Mouse (Mus musculus) frontal cortex, adult 2 months (tissue): ENCODE data around the gene Olfm1. TPM values are rescaled to one million over a fixed set of nuclear protein-coding genes. Genes with fewer than 3 reads are reported as not detected.

Source experiments
- DNase-seq, 2 experiments: peaks; one replicate each; pipeline ENCODE4 v3.0.0; 2022; ENCODE audit warnings: low spot score in 1 of 2; ENCODE audit errors: extremely low spot score in 1 of 2
- polyA plus RNA-seq: library from polyadenylated mRNA; depleted of rRNA; stranded (reverse); fragments of >200 nt; gene quantifications from 2 replicates; pipeline ENCODE4 v1.2.3, GENCODE M21; 2012

The Olfm1 gene
- polyA plus RNA-seq, 1 experiment, result 1,241 TPM

DNA sequence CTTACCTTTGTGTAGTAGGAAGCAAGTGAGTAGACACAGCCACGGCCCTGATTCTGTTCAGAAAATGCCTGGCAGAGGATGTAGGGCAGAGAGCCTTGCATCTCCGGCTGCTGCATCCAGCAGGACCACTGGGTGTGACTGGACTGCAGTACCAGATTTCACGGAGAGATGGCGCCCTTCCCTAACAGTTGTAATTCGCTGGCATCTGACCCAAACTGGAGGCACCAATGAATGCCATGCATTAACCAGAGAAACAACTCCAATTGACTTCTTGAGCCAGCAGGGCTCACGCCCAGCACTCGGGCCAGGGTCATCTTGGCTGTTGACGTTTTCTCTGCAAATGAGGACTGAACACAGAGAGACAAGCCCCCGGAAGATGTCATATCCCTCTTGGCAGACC, 11.4 kb downstream of the Olfm1 start:
- DNase-seq, result peak; percentile 83 to 99

DNA sequence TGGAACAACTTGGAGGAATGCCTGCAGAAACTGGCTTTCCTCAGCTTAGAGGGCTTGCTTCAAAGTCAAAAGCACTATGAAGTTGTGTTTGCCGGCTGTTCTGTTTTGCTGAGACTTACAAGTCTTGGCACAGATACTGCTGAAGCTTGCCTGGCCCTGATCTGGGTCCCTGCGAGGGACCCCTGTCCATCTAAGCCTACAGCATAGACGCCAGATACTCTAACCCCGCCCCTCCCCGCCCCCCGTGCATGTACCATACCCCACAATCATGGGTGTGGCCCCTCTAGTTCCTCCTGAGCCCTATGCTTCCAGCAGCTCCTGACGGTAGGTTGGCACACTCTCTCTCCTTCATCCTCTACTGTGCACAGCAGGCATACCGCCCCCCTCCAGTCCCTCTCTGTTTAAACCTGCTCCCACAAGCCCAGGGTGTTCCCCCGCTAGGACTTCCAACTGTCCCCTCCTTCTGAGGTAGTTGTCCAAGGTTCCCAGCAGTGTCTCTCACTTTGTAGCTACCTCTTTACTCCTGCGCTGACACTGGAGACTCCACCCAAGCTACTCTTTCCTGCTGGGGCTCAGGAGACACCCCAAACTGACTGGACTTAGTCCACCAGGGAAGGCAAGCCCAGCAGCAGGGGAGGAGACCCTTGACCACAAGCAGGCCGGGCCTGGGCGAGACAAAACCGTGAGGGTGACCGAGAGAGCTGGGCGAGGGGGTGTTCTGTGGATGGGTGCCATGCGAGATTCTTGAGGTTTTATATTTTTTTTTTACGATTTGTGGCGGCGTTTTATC, 12.1 kb downstream of the Olfm1 start:
- no peak for DNase-seq

DNA sequence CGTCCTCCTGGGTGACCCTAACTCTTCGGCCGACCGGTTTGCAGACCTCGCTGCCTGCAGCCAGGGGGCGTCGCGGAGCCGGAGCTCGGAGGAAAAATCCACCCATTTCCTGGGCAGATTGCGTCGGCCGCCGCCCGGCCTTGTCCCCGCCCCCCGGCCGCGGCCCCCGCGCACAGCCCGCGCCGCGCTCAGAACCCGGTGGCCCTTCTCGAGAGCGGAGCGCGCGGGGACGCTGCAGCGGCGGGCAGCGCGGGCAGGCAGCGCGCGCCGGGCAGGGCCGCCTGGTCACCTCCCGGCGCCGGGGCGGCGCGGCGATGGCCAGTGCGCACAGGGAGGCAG, 12.6 kb downstream of the Olfm1 start:
- DNase-seq, result peak in 1 of 2 experiments; percentile 92

DNA sequence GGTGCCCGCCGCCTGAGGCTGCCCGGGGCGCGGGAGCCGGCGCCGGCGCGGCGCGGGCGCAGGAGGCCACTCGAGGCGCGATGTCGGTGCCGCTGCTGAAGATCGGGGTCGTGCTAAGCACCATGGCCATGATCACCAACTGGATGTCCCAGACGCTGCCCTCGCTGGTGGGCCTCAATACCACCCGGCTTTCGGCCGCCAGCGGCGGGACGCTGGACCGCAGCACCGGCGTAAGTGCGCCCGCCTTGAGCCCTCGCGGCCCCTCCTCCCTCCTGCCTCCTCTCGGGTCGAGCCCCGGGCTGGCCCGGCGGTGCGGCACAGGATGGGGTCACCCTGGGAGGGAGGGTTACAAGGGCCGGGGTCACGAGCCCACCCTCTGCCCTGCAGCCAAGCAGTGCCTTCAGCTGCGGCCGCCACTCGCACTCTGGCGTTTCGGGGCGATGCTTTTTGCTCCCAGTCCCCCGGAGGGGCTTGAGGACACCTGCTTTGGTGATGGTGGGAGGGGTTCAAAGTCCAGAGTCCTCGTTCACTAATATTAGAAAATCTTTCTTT, 13.2 kb downstream of the Olfm1 start:
- DNase-seq, result no peak

DNA sequence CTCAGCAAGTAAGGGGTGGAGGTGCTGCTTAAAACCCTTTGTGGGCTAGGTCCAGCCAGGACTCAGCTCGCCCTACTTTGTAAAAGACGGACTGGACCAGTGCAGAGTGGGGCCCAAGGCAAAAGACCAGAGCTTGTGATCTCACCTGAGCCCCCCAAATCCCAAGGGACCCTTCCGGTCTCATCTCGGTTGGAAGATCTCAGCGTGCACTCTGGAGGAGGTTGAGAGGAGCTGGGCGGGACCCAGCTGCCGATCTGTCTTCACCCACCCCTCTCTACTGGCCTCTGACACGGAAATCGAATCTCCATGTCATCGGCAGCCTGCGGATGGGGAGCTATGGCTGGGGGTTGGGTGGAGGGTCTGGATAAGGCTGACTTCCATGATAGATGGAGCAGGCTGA, 13.7 kb downstream of the Olfm1 start:
- no peak for DNase-seq

DNA sequence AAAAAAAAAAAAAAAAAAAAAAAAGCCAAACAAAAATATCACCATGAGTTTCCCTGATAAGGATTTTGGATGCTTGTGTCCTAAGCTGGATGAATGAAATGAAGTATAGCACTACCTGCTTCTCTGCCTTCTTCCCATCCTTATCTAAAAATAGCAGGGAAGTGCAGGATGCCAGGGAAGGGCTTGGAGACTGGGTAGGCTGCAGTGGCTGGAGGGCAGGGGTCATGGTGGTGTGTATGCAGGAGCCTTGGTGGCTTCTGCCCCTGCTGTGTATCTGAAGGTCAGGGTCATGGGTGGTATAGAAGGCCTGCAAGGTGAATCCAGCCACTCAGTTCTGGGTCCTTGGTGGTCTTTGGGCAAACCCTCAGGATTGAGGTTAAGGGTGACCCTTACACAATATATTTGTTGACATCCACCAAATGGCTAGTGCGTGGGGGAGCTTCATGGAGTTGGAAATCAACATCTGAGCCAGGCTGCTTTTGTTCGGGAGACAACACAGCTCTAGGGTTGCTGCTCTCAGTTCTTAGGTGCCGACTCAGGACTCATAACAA, 14.5 kb downstream of the Olfm1 start:
- no peak for DNase-seq

GRCm38 (mm10) chr2:28208130-28208745, 15.4 kb downstream of the Olfm1 start:
- DNase-seq, result no peak

- DNase-seq, result no peak
Observed at GRCm38 (mm10) chr2:28209211-28209610, 16.4 kb downstream of the Olfm1 start.

DNA sequence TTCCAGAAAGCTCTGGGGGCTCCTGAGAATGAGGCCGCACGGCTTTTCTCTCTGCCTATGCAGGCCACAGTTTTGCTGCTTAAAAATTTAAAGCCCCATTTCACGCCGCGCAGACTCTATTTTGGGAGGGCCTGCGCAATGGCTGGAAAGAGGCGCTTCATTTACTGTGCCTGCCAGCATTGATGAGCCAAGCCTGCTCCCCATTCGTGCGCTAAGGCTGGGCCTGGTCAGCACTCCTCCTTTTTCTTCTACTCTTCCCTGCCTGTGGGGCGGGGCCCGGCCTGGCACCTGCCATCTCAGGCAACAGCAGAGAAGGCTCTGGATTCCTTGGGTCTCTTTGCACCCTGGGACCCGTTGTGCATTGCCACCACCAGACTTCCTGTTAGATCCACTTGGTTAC, 16.9 kb downstream of the Olfm1 start:
- no peak for DNase-seq

DNA sequence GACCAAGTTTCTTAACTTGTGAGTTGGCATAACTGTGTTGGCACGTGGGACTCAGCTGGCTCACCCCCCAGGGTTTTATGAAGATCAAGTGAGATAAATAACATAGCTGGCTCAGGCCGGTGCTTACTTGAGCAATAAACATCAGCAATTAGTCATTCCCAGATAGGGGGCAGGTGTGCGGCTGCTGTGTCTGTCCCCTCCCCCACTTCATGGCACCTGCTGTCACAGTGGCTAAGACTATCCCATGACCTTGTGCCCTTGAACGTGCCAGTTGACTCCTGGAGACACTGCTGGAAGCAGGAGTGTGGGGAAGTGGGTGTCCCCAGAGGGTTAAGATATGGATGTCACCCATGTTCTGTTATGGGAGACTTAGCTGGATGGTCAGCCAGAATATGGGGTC, 17.5 kb downstream of the Olfm1 start:
- no peak for DNase-seq

DNA sequence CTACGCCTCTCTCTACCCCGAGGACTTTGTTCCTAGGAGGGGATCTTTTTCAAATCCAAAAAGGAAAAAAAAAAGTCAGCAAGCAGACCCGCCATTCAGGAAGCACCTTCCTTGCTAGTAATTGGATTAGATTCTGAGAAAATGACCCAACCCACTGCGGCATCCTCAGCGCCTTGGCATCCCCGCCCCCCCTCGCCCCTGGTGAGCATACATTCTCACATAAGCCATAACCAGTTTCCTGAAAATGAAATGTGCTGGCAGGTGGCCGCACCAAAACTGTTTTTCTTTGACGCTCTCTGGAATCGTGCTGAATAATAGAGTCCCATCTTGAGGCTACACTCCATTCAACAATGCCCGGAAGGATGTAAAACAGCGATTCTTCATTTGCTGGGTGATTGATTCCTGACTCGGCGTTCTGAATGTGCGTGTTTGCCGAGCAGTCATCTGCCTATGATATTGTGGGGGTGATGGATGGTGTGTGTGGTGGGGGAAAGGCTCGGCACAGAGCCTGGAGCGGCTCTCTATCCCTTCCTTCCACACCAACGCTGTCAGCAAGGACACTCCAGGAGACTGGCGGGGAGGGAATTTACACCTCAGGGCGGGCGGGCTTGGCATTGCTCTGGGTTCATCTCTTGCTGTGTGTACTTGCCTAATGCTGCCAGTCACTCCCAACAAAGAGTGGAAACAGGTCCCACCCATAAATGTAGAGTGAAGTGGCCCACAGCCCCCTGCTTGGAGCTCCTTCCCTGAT, 18.9 kb downstream of the Olfm1 start:
- DNase-seq, result no peak

- no peak for DNase-seq
Observed at GRCm38 (mm10) chr2:28212911-28213310, 20.1 kb downstream of the Olfm1 start.

DNA sequence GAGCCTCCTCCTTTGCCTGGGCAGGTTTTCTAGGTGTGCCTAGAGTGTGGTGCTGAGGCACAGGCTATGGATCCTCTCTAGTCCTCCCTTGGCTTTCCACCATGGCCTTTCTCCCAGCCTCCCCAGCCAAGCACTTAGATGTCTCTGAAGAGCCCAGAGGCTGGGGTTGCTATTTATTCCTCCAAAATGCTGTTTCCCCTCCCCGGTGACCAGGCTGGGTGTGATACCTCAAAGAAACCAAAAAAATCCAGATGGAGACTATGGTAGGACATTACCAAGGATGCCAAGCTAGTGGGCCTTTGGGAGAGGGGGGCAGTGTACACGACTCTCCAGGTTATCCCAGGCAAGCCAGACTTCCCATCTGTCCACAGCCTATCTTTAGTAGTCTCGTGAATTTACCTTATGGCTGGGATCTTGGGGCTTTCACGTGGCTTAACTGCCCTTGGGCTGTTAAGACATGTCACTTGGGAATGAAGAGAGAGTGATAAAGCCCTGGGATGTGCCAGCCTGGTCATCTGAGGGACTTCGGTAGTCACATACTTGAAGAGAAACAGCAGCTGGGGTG, 23.5 kb downstream of the Olfm1 start:
- no peak for DNase-seq

- no peak for DNase-seq
Observed at GRCm38 (mm10) chr2:28217783-28218182, 25.0 kb downstream of the Olfm1 start.

DNA sequence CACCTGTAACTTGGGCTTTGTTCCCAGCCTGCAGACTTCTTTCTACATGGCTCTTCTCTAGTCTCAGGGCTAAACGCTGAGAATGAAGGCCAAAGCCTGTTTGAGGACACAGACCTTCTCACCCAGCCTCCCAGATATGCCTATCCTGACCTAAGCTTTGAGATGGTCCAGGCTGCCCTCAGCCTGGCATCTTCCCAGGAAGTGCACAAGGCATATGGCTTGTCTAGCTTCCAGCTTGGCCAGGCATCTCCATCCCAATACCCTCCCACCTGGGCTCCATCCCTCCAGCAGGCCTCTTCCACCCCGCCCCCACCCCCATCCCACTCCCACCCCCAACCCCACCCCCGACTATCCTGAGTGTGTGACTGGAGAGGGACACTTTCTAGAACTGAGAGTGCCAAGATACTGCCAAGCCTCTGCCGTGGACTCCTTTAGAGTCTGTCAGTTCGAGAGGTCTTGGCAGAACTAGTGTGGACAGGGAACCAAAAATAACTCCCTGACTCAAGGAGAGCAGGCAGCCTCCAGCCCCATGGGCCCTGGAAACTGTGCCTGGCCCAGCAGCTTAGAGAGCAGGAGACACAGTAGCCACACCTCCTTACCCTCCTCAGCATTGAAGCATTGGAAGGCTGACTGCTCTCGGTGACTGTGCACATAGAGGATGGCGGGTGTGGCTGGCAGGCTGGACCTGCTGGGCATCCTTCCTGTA, 26.0 kb downstream of the Olfm1 start:
- DNase-seq, result no peak

DNA sequence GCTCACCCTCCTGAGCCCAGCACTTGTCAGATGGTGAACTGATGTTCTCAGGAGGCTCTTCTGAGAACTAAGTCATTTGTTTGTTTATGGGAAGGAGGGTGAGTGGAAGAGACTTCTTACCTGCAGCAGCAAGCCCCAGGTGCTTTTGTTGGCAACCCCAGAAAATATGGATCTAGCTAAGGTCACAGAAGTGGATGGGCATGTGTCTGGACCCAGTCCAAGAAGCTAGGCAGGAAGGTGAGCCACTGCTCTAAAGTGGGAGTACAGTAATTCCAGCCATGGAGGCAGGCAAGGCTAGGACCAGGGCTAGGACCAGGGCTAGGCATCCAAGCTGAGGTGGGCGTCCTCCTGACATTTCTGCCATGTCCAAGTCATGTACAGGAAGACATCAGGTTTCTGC, 26.8 kb downstream of the Olfm1 start:
- DNase-seq, result no peak

DNA sequence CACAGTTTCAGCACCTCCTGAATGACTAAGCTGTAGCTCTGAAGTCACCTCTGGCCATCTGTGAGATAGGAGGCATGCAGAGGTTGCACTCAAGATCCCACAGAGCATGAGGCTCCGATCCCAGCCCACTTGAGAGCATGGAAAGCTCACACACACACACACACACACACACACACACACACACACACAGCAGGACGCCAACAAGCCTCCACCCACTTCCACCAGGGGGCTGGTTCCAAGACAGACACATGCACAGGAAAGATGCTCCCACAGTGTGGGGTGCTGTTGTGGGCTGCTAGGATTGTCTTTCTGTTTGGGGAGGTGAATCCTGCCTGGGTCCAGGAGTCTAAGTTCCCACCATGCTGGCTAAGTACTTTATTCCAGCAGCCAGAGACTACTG, 29.0 kb downstream of the Olfm1 start:
- no peak for DNase-seq

- DNase-seq, result no peak
Observed at GRCm38 (mm10) chr2:28224819-28225218, 32.0 kb downstream of the Olfm1 start.

DNA sequence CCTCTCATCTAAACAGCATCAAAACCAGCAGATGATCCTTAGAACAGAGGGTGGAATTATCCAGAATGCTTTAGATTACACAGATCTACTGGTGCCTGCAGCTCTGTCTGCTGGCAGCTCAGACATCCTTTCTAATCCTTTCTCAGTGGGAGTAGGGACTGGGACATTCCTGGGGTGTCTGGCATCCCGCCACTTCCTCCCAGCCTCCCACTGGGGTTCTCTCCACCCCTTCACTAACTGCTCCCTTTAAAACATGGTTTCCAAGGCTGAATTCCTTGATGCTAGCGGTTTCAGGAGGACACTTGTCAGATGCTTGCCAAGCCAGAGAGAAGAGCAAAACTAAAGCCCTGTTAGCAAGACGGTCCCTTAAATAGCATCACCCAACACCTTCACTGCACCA, 33.1 kb downstream of the Olfm1 start:
- DNase-seq, result peak; percentile 79 to 87

DNA sequence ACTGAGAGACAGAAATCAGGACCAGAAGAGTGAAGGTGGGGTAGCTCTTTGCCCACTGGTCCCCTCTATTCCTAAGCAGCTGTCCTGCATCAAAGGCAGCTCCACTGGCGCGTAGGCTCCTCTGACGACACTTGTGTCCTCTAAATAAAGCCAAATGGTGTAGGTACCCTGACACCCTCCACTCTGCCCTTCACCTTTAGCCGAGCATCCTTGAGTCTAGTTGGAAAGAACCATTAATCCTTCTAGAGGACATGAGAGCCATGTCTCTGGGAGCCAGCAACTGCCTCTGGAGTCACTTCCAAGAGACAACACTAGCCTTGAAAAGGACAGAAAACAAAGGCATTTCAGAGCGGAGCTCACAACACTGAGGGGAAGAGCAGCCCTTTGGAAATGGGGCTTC, 34.2 kb downstream of the Olfm1 start:
- no peak for DNase-seq
